Comparison of ENCODE assay signal across 1 mouse cellular context in genomic region chr6:33401161-33401560, GRCm38 (mm10).
TF ChIP-seq lines count a peak whose summit lies in the region.

No protein-coding gene starts in this region.

TF ChIP-seq in CH12.LX, 34 proteins besides CTCF, POLR2A, EP300 and RAD21 (continued from another document):
- TF ChIP-seq CHD1 (IDR thresholded peaks at IDR 0.05; ENCODE audit: low read depth, low read length) (no peak), PAX5 (IDR thresholded peaks at IDR 0.05; ENCODE audit: low read length) (no peak), E2F4 (IDR thresholded peaks at IDR 0.05; ENCODE audit: insufficient replicate concordance, low read depth, low read length) (no peak)
